Mouse (Mus musculus): ENCODE results near the gene 1810010D01Rik. TPM values are rescaled to one million over a fixed set of nuclear protein-coding genes. Genes with fewer than 3 reads are reported as not detected.

1810010D01Rik gene
- polyA plus RNA-seq, 1 experiment from 2014 or later: 0.60 TPM

Other genes with a start within 250 kb of the 1810010D01Rik start
- 12.6 TPM in 2 replicates for gene Tpcn2, start 75.9 kb upstream of the 1810010D01Rik start, polyA plus RNA-seq (2015; fragmentation: Nextera tagmentation; extraction: Ambion mirVana)
- gene Mrgprf, start 92.7 kb upstream of the 1810010D01Rik start, polyA plus RNA-seq (2015; fragmentation: Nextera tagmentation; extraction: Ambion mirVana): 1.3 and 1.4 TPM in 2 replicates
- not detected in 2 replicates for gene Mrgprd, start 106.7 kb upstream of the 1810010D01Rik start, polyA plus RNA-seq (2015; fragmentation: Nextera tagmentation; extraction: Ambion mirVana)

All from limb, embryonic 13.5 days (tissue).